Mouse (Mus musculus): ENCODE results near the gene Rpl7l1.

DNA sequence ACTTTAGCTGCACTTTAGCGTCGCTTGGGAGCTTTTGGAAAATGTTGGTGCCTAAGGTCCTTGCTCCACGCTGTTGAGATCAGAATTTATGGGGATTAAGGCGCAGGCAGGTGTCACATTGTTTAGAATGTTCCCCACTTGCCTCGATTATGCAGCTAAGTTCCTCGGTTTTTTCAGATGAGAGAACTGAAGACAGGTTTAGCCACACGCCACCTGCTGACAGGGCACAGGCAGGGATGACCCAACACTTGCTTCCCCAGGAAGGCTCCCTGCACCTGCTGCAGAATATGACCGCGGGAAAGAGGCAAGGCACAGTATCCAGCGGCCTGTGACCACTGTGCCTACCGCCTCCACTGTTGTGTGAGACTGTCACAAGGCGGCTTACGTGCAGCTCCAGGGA lies 33.8 kb upstream of the Rpl7l1 start:
- TF ChIP-seq POLR2A (IDR thresholded peaks at IDR 0.05; ENCODE audit: low read depth, low read length), result no peak
- no peak for TF ChIP-seq CTCF (IDR thresholded peaks at IDR 0.05; ENCODE audit: extremely low read depth, insufficient read depth, insufficient read length, insufficient replicate concordance)
